Mouse (Mus musculus): ENCODE data around the gene Odf3b.
A peak's percentile ranks its signal among the peaks of the same experiment; 100 is the strongest.

Gene Odf3b

DNA sequence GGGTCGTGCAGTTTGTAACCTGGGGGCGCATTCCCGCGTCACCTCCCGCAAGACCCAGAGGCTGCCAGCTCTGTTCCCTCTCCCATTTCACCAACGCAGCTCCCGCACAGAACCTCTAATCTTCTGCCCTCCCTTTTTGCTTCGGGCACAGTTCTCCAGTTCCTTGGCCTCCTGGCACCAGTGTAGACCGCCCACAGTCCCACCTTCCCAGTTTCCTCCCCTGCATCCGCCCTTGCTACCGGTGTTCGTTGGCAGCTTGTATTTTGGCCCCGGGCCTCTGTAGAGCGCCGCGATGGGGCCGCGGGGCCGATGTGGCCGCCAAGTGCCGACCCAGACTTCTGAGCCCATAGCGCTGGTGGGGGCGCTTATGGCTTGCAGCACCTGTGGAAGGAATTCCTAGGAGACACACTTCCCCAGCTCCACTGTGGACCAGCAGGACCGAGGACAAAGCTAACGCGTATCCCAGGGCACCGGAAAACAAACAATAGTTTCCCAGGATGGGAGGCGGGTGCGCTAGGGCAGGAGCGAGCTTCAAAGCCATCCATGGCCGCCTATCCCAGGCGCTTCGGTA, at the start of gene Odf3b:
Gene Odf3b (minus strand): TSS at position 452 of the 571 bp plus-strand sequence.
- peak; percentile 69 to 72 for DNase-seq (ENCODE audit: low spot score in 2 of 2)

DNA sequence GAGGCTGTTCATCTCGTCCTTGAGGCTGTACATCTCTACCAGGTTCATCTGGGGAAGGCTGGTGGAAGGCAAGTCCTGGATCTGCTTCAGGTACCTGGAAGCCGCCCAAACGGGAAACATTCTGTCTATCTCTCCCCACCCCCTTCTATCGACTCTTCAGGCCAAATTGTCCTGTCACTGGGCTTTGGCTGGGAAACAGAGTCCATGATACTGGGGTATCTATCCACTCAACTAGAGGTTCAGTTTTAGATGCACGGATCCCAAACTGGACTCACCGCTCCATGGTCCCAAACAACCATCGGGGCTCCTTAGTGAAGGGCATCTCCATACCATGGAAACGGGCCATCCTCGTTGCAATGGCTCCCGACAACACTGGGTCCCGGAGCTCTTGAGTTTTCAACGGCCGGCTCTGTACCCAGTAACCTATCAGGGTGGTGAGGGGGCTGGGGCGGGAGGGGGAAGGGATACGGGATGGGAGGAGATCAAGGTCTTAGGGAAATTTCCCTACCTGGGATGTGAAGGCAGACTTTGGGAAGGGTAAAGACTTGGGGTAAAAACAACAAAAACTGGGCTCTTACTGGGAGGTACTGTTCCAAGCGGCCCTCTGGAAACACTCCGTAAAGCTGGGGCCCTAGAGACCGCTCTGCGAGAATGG, 49.2 kb upstream of the Odf3b start:
- DNase-seq (ENCODE audit: low spot score in 2 of 2), result no peak

DNA sequence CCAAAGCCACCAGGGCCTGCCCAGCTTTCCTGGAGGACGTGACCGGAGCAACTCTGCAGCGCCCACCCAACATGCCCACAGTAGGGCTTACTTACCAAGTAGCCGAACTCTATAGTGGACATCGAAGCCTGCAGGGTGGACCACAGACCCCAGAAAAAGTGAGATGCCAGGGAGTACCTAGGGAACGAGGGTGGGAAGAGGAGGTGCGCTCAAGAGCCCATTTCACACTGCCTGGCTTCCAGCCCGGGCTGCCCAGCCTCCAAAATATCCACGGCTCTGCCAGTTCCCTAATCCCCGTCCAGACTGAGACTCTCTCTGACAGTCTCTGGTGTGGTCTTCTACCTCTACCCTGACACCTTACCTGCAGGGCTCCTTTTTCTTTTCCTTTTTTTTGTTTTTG, 47.6 kb upstream of the Odf3b start:
- DNase-seq (ENCODE audit: low spot score in 2 of 2), result peak in 1 of 2 experiments; percentile 54

DNA sequence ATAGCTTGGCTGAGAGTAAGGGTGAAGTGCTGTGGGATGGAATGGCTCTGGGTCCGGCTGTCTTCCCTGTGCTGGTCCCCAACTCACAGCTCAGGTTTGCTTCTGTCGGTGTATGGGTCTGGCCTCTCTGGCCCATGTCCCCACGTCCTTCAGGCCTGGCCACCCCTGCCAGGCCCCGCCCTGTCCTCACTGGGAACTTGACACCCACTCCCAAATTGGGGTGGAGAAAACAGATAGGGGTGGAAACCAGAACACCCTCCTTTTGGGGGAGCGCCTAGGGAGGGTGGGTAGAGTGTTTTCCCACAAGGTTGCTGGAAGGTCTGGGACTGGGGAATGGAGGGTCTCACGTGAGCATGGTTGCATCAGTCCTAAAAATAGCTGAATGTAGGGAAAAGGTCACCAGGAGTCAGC, 46.6 kb upstream of the Odf3b start, which contains the start of gene Cpt1b:
Gene Cpt1b (minus strand): TSS at position 153 of the 411 bp plus-strand sequence.
- peak; percentile 82 to 86 for DNase-seq (ENCODE audit: low spot score in 2 of 2)

- DNase-seq (ENCODE audit: low spot score in 2 of 2), result no peak
These were observed 45.5 kb upstream of the Odf3b start for GRCm38 (mm10) chr15:89424621-89425020.

- DNase-seq (ENCODE audit: low spot score in 2 of 2), result no peak
These were observed 42.9 kb upstream of the Odf3b start for GRCm38 (mm10) chr15:89421938-89422337.

DNA sequence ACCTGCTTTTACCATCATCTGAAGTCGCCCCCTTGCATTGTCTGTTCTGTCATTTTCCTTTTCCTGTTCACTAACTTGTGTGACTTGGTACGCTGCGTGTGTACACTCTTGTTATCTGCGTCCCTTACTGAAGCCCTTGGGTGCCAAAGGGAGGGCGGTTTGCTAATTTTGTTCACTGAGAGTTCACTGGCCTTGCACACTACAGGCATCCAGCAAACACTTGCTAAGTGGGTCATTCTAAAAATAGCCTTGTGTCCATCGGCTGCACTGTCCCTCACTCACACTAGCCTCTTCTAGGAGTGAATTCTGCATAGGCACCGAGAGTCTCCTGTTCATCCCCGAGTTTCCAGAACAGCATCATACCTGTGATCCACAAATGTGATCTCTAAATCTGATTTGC, 36.2 kb upstream of the Odf3b start:
- peak; percentile 51 to 64 for DNase-seq (ENCODE audit: low spot score in 2 of 2)

GRCm38 (mm10) chr15:89410118-89410517, 31.0 kb upstream of the Odf3b start, which contains the start of gene Syce3:
TSS of gene Syce3 (minus strand) at chr15:89410503.
- no peak for DNase-seq (ENCODE audit: low spot score in 2 of 2)

GRCm38 (mm10) chr15:89406691-89407090, 27.6 kb upstream of the Odf3b start:
- no peak for DNase-seq (ENCODE audit: low spot score in 2 of 2)

- DNase-seq (ENCODE audit: low spot score in 2 of 2), result no peak
These were observed 25.9 kb upstream of the Odf3b start for GRCm38 (mm10) chr15:89404831-89405623.

- DNase-seq (ENCODE audit: low spot score in 2 of 2), result no peak
These were observed 23.4 kb upstream of the Odf3b start for GRCm38 (mm10) chr15:89402471-89402870.

DNA sequence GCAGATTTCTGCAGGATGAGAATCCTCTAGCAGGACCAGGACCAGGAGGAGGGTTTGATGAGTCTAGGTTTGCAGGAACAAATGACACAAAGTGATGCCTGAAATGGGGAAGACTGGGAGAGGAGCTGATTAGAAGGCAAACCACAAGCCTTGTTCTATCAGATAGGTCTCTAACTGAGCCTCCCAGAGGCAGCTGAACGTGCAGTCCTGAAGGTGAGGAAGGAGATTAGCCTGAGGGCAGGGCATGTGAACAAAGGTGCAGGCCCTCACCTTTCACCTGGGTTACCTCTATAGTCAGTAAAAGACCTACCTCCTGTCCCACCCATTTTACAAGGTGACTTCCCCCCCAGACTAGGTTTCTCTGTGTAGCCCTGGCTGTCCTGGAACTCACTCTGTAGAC, 20.6 kb upstream of the Odf3b start:
- no peak for DNase-seq (ENCODE audit: low spot score in 2 of 2)

- DNase-seq (ENCODE audit: low spot score in 2 of 2), result no peak
These were observed 19.1 kb upstream of the Odf3b start for GRCm38 (mm10) chr15:89398146-89398545.

GRCm38 (mm10) chr15:89396883-89397282, 17.8 kb upstream of the Odf3b start:
- DNase-seq (ENCODE audit: low spot score in 2 of 2), result no peak

- no peak for DNase-seq (ENCODE audit: low spot score in 2 of 2)
These were observed 11.0 kb upstream of the Odf3b start for GRCm38 (mm10) chr15:89390081-89390480.

DNA sequence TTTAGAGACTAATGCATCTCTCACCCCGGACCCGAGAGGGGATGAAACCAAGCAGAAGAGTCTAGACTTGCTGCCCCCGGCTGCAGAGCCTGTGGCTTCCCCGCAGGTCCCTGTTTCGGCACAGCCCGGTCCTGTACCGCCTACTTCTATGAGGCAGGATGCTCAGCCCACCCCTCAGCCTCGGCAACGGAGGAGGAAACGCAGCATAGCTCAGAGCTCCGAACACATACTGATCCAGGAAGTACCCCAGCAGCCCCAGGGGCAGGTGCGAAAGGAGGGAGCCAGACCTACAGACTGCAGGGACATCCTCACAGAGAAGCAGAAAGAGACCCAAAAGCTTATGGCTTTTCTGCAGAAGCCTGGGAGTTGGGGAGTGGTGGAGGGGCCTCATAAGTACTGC, 8.0 kb upstream of the Odf3b start:
- no peak for DNase-seq (ENCODE audit: low spot score in 2 of 2)

DNA sequence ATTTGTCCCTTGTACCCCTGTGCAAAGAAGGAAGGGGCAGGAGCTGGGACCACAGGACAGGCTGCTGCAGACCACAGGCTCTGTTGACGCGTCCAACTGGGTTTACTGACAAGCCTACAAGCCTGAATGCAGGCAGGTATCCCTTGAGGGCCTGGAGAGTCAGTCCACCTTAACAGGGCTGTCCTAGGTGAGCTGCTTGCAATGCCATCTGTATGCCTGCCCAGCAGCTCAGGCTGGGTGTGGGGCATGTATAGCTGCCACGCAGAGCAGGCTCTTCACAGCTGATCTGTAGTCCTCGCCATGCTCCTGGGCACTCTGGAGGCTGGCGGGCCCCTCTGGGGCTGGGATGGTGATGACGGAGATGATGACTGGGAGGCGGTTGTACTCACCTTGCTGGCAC, 5.5 kb upstream of the Odf3b start, which contains the start of gene Klhdc7b:
Gene Klhdc7b (plus strand): TSS at position 301 of the 400 bp plus-strand sequence.
- no peak for DNase-seq (ENCODE audit: low spot score in 2 of 2)

- DNase-seq (ENCODE audit: low spot score in 2 of 2), result no peak
These were observed 347 bp upstream of the Odf3b start for GRCm38 (mm10) chr15:89379429-89379828.

GRCm38 (mm10) chr15:89377938-89378828, 899 bp downstream of the Odf3b start:
- no peak for DNase-seq (ENCODE audit: low spot score in 2 of 2)

DNA sequence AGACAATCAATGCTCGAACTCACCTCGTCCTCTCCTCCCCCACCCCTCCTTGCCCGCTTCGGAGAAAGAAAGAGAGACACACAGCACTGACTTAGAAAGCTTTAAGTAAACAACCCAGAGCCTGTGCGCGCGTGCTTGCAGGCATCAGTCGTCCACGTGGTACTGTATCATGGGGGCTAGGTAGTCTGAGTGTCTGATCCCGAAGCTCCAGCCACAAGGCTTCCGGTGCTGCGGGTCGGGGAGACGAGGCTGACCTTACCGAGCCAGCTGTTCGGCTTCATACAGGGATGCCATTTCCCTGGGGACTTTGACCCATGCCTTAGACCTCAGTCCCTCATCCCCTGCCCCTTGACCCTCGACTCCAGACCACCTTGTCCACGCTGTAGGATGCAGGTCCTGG, 1.7 kb downstream of the Odf3b start:
- DNase-seq (ENCODE audit: low spot score in 2 of 2), result no peak

GRCm38 (mm10) chr15:89376957-89377356, 2.1 kb downstream of the Odf3b start, which contains the start of gene Tymp:
TSS of gene Tymp (minus strand) at chr15:89377039.
- no peak for DNase-seq (ENCODE audit: low spot score in 2 of 2)
